Mouse (Mus musculus) neural tube, embryonic 15.5 days (tissue): Measurements from ENCODE around the gene Gal3st4. TPM values are rescaled to one million over a fixed set of nuclear protein-coding genes. Genes with fewer than 3 reads are reported as not detected.
"Not testable (repeated sequence)": the region's sequence is repeated elsewhere in the genome, so short reads cannot be mapped to it uniquely, and the experiment has no call there.

Source experiments
- ATAC-seq: fragments of 200-750 bp; cut with Nextera tagmentation; 2 replicates; pipeline ENCODE4 v1.8.0; 2017; ENCODE audit warnings: mild to moderate bottlenecking, moderate TSS enrichment, moderate library complexity; ENCODE audit not compliant: low FRiP score
- H3K27ac ChIP-seq: fragments of 300-500 bp; sonication (generic); replicated peaks from 2 replicates; pipeline ENCODE4 v1.5.1; 2015; ENCODE audit warnings: mild to moderate bottlenecking, inconsistent platforms
- H3K27me3 ChIP-seq: fragments of 300-500 bp; sonication (generic); replicated peaks from 2 replicates; pipeline ENCODE4 v1.6.1; 2015; ENCODE audit warnings: inconsistent platforms
- H3K36me3 ChIP-seq: fragments of 300-500 bp; sonication (generic); 2 replicates; pipeline ENCODE4 v1.6.1; 2015; ENCODE audit warnings: inconsistent platforms
- H3K4me1 ChIP-seq: fragments of 300-500 bp; sonication (generic); 2 replicates; pipeline ENCODE4 v1.6.1; 2015; ENCODE audit warnings: inconsistent platforms
- H3K4me2 ChIP-seq: fragments of 300-500 bp; sonication (generic); 2 replicates; pipeline ENCODE4 v1.6.1; 2015; ENCODE audit warnings: inconsistent platforms, mild to moderate bottlenecking, moderate library complexity
- H3K4me3 ChIP-seq: fragments of 300-500 bp; sonication (generic); replicated peaks from 2 replicates; pipeline ENCODE4 v1.5.1; 2015; ENCODE audit warnings: mild to moderate bottlenecking, inconsistent platforms
- H3K9ac ChIP-seq: fragments of 300-500 bp; sonication (generic); replicated peaks from 2 replicates; pipeline ENCODE4 v1.6.1; 2015; ENCODE audit warnings: mild to moderate bottlenecking, inconsistent platforms
- H3K9me3 ChIP-seq: fragments of 300-500 bp; sonication (generic); replicated peaks from 2 replicates; pipeline ENCODE4 v1.6.1; 2016; ENCODE audit warnings: inconsistent platforms
- WGBS: fragments of 180-500 bp; shearing (Covaris S2); methylation state at CpG from one replicate; pipeline ENCODE4 v1.1.7; 2015; ENCODE audit warnings: mixed read lengths; 5-methylcytosine and 5-hydroxymethylcytosine counted together
- polyA plus RNA-seq: library from polyadenylated mRNA; unstranded; fragments of >200 nt; fragmentation: Nextera tagmentation; extraction: Ambion mirVana; gene quantifications from 2 replicates; pipeline ENCODE4 v1.2.1, GENCODE M21; 2015

The Gal3st4 gene
- polyA plus RNA-seq, 1 experiment from 2014 or later: 3.6 TPM

DNA sequence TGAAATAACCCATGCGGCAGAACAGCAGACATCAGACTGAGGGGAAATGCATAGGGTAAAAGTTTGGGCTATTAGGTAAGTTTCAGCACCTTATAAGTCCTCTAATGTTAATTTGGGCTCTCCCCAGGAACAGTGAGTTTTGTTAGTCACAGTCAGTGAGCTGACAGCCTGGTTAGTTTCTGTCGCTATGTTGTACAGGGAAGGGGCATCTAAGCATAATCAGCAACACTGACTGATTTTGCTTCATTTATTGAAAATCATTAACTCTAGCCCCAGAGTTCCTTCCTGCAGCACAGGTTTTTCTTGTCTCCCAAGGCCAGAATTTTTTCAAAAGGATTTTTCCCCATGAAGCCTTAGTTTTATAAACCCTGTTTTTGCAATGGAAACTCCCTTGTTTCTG, 38.9 kb downstream of the Gal3st4 start:
- Histone ChIP-seq H3K36me3 (no peaks in the 10 kb centered on the region), H3K27ac (no peak overlapping the region), H3K4me3 (no peak overlapping the region), H3K4me2 (no peak overlapping the region), H3K9ac (no peak overlapping the region), H3K9me3 (no peaks in the 10 kb centered on the region), H3K4me1 (no peaks in the 10 kb centered on the region), H3K27me3 (no peaks in the 10 kb centered on the region)
- no peak for ATAC-seq
- 89% methylated on average over 2 of the region's 2 CpGs for WGBS

DNA sequence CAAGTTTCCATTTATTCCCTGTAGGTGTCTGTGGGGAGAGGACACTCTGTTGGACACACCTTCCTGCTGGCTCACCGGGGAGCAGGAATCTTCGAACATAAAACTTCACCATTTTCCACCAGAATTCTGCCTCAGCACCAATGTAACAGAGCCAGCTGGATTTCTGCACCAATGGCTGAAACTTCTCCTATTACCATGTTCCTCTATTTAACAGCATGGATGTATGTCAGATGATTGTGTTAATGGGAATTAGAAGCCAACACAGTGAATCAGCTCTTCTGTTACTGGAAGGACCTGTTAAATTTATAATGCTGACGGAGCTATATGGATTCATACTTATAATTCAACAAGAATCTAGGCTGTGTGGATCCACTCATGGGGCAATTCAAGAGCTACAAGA, 43.1 kb downstream of the Gal3st4 start:
- Histone ChIP-seq H3K36me3 (no peaks in the 10 kb centered on the region), H3K27me3 (no peaks in the 10 kb centered on the region), H3K4me2 (no peak overlapping the region), H3K9ac (no peak overlapping the region), H3K27ac (no peak overlapping the region), H3K4me1 (no peaks in the 10 kb centered on the region), H3K9me3 (no peaks in the 10 kb centered on the region), H3K4me3 (no peak overlapping the region)
- WGBS: 94% methylated on average over 3 of the region's 3 CpGs
- ATAC-seq: no peak

DNA sequence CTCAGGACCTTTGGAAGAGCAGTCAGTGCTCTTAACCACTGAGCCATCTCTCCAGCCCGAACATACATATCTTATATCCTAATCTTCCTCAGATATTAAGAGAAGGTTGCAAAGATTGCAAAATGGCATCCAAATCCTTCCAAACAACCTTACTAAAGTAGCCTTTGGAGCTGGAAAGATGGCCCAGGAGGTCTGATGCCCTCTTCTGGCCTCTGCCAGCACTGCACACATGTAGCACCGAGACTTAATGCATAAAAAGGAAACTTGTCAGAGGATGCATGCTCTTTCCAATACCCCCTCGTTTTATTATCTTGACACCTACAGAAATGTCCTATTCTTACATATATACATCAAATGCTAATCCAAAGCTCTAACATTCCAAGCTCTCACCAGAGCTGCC, 44.6 kb downstream of the Gal3st4 start:
- Histone ChIP-seq H3K4me1 (no peaks in the 10 kb centered on the region), H3K9ac (no peak overlapping the region), H3K27me3 (no peaks in the 10 kb centered on the region), H3K36me3 (no peaks in the 10 kb centered on the region), H3K4me2 (no peak overlapping the region), H3K27ac (no peak overlapping the region), H3K4me3 (no peak overlapping the region), H3K9me3 (no peaks in the 10 kb centered on the region)
- no peak for ATAC-seq
- 62% methylated on average over 3 of the region's 3 CpGs for WGBS

DNA sequence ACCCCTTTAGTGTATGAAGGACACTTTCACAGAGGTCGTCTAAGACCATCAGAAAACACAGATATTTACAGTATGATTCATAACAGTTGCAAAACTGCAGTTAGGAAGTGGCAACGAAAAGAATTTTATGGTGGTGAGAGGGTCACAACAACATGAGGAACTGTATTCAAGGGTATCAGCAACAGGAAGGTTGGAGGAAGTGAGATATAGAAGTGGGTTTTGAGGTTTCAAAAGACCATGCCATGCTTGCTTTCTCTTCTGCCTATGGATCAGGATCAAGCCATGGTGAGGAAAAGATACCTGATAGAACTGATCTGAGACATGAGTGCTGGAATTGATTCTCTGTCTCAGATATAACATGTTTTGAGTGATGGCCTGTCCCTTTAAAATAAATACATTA, 45.3 kb downstream of the Gal3st4 start:
- H3K36me3 ChIP-seq: no peaks in the 10 kb centered on the region
- H3K9ac ChIP-seq: no peak overlapping the region
- no peaks in the 10 kb centered on the region for H3K9me3 ChIP-seq
- H3K27me3 ChIP-seq: no peaks in the 10 kb centered on the region
- H3K4me2 ChIP-seq: no peak overlapping the region
- no peak overlapping the region for H3K27ac ChIP-seq
- H3K4me3 ChIP-seq: no peak overlapping the region
- no peaks in the 10 kb centered on the region for H3K4me1 ChIP-seq
- WGBS: 82% methylated on average over 2 of the region's 2 CpGs
- ATAC-seq: no peak

DNA sequence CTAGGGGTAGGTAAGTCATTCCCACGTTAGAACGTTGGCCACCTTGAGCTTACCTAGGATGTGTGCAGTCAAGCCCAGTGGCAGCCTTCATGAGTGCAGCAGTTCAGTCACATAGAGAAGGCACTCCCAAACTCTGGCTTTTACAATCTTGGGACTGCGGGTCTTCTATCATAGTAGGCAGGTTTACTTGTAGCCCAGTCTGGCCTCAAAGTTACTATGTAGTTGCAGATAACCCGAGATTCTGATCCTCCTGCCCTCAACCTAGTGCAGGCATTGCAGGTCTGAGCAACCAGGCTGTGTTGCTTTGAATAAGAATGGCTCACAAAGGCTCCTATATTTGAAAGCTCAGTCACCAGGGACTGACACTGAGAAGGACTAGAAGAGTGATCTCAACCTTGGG, 46.1 kb downstream of the Gal3st4 start:
- no peak overlapping the region for H3K9ac ChIP-seq

DNA sequence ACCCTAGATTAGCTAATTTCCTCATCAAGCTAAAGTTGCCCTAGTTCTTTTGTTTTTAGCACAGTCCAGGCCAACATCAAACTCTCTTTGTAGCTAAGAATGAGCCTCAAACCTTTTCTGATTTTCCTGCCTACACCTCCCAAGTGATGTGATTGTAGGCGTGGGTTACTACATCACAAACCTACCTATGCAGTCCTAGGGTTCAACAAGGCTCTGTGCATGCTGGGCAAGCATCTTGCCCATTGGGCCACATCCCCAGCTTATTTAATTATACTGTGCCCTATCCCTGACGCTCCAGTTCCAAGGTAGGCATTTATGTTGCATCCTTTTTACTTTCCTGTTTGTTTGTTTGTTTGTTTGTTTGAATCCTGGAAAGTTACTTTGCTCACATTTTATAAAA, 46.9 kb downstream of the Gal3st4 start, which contains the start of gene Nxpe5:
Gene Nxpe5 (plus strand): TSS at position 199 of the 400 bp plus-strand sequence.
- Histone ChIP-seq H3K4me1 (no peaks in the 10 kb centered on the region), H3K27me3 (no peaks in the 10 kb centered on the region), H3K36me3 (no peaks in the 10 kb centered on the region), H3K9ac (no peak within 1 kb of the TSS), H3K9me3 (no peaks in the 10 kb centered on the region), H3K27ac (no peak within 1 kb of the TSS), H3K4me2 (no peak within 1 kb of the TSS), H3K4me3 (no peak within 1 kb of the TSS)
- 52% methylated on average over 2 of the region's 2 CpGs for WGBS
- no peak for ATAC-seq

More for the DNA sequence above, 46.1 kb downstream of the Gal3st4 start:
- Histone ChIP-seq H3K4me1 (no peaks in the 10 kb centered on the region), H3K4me2 (no peak overlapping the region), H3K27me3 (no peaks in the 10 kb centered on the region), H3K4me3 (no peak overlapping the region), H3K27ac (no peak overlapping the region), H3K9me3 (no peaks in the 10 kb centered on the region), H3K36me3 (no peaks in the 10 kb centered on the region)
- ATAC-seq: no peak
- 83% methylated on average over 4 of the region's 4 CpGs for WGBS

DNA sequence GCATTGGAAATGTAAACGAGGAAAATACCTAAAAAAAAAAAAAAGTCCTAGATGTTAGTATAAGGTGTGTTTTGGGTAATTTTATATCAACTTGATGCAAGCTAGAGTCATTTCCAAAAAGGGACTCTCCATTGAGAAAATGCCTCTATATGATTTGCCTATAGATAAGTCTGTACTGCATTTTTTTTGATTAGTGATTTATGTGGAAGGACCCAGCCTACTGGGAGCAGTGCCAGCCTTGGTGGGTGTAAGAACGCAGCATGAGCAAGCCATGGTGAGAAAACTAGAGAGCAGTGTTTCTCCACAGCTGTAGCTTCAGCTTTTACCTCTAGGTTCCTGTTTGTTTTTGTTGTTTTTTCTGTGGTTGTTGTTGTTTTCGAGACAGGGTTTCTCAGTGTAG, 49.4 kb downstream of the Gal3st4 start:
- Histone ChIP-seq H3K9me3 (no peaks in the 10 kb centered on the region), H3K27ac (no peak overlapping the region), H3K36me3 (no peaks in the 10 kb centered on the region), H3K4me3 (no peak overlapping the region), H3K27me3 (no peaks in the 10 kb centered on the region), H3K4me2 (no peak overlapping the region), H3K9ac (no peak overlapping the region), H3K4me1 (no peaks in the 10 kb centered on the region)
- WGBS: 60% methylated on average over 3 of the region's 3 CpGs
- no peak for ATAC-seq

DNA sequence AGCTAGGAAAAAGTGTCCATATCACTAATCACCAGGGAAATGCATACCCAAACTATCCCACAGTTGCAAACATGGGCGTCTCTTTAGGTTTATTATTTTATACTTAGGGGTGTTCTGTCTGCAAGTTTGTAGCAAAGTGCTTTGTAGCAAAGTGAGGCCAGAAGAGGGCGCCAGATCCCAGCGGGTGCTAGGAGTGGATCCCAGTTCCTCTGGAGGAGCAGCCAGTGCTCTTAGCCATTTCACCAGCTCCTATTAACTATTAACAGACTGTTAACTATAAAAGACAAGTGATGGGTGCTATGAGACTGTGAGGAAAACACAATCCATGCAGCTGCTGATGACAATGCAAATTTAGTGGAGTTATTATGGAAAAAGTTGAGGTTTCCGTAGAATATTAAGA, 50.5 kb downstream of the Gal3st4 start:
- no peaks in the 10 kb centered on the region for H3K9me3 ChIP-seq
- no peaks in the 10 kb centered on the region for H3K36me3 ChIP-seq
- H3K27me3 ChIP-seq: no peaks in the 10 kb centered on the region
- H3K27ac ChIP-seq: no peak overlapping the region
- no peak for ATAC-seq
- no peak overlapping the region for H3K4me2 ChIP-seq
- WGBS: 24% methylated on average over 4 of the region's 4 CpGs
- H3K4me3 ChIP-seq: no peak overlapping the region
- no peaks in the 10 kb centered on the region for H3K4me1 ChIP-seq
- H3K9ac ChIP-seq: no peak overlapping the region

DNA sequence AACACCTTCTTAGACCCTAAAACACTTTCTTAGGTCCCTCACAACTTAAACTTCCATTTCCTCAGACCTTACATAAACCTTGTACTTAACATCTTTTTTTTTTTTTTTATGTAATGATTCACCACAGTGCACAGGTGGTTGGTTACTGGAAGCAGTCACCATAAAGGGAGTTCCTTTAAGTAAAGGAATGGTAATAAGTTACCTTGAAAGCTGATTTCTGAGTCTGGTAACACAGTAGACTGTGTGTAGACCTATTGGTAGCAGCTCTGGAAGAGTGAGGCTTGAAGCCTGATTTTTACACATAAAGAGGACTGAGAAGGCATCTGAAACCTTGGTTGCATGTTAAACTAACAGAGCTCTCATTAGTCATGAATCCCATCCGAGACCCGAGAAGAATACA, 52.8 kb downstream of the Gal3st4 start:
- Histone ChIP-seq H3K4me1 (no peaks in the 10 kb centered on the region), H3K9ac (no peak overlapping the region), H3K4me3 (no peak overlapping the region), H3K4me2 (no peak overlapping the region), H3K27me3 (no peaks in the 10 kb centered on the region), H3K27ac (no peak overlapping the region), H3K9me3 (no peaks in the 10 kb centered on the region), H3K36me3 (no peaks in the 10 kb centered on the region)
- no peak for ATAC-seq
- WGBS: 76% methylated on average over 2 of the region's 2 CpGs

DNA sequence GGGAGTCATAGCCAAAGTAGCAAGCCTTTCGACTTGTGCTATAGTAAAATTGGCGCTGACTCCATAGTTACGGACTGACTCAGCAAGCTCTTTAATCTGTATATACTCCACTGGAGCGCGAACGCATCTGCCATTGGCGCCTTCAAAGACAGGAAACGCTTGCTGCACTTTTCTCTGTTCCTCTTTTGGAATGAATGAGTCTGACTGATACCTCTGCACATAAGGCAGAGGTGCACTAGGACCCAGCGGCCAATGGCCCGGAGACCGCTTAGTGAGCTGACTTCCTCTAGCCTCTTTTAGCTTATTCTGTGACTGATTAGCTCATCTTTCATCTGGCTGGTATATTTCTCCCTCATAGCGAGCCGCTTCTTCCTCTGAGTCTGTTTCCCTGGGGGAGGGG, 56.0 kb downstream of the Gal3st4 start:
- 95% methylated on average over 13 of the region's 13 CpGs for WGBS
- H3K9me3 ChIP-seq, H3K9ac ChIP-seq, ATAC-seq, H3K36me3 ChIP-seq, H3K4me2 ChIP-seq, H3K4me1 ChIP-seq, H3K27ac ChIP-seq, H3K4me3 ChIP-seq, H3K27me3 ChIP-seq: not testable (repeated sequence)

Other genes starting within 250 kb of the Gal3st4 start
- gene Smok3c, start 219.6 kb downstream of the Gal3st4 start, polyA plus RNA-seq: not detected in 2 replicates
- 17.3 and 18.2 TPM in 2 replicates for gene Zkscan1, start 187.8 kb downstream of the Gal3st4 start, polyA plus RNA-seq
- gene Zscan21, start 155.9 kb downstream of the Gal3st4 start, polyA plus RNA-seq: 75.3 and 80.5 TPM in 2 replicates
- 22.0 and 24.9 TPM in 2 replicates for gene Zfp113, start 117.1 kb downstream of the Gal3st4 start, polyA plus RNA-seq
- 325 and 328 TPM in 2 replicates for gene Cops6, start 111.8 kb downstream of the Gal3st4 start, polyA plus RNA-seq
- 22.8 and 23.0 TPM in 2 replicates for gene Ap4m1, start 100.8 kb downstream of the Gal3st4 start, polyA plus RNA-seq
- 62.9 and 99.9 TPM in 2 replicates for gene Mcm7, start 100.4 kb downstream of the Gal3st4 start, polyA plus RNA-seq
- 62.5 and 70.0 TPM in 2 replicates for gene Taf6, start 85.4 kb downstream of the Gal3st4 start, polyA plus RNA-seq
- gene Cnpy4, start 85.4 kb downstream of the Gal3st4 start, polyA plus RNA-seq: 26.2 and 31.7 TPM in 2 replicates
- gene Mblac1, start 78.5 kb downstream of the Gal3st4 start, polyA plus RNA-seq: 13.4 and 14.8 TPM in 2 replicates
- gene Nxpe5, start 46.9 kb downstream of the Gal3st4 start, polyA plus RNA-seq: not detected in 2 replicates
- gene Lamtor4, start 17.4 kb downstream of the Gal3st4 start, polyA plus RNA-seq: 113 and 121 TPM in 2 replicates
- gene BC037034, start 8.8 kb downstream of the Gal3st4 start, polyA plus RNA-seq: 16.9 and 19.2 TPM in 2 replicates
- 0.04 and 0.27 TPM in 2 replicates for gene Gm43720, start 7.1 kb upstream of the Gal3st4 start, polyA plus RNA-seq
- gene Gpc2, start 7.2 kb upstream of the Gal3st4 start, polyA plus RNA-seq: 101 and 134 TPM in 2 replicates
- 10.1 and 12.5 TPM in 2 replicates for gene Stag3, start 7.4 kb upstream of the Gal3st4 start, polyA plus RNA-seq
- 0.40 TPM in 1 of 2 replicates, not detected in the other for gene Pvrig, start 69.1 kb upstream of the Gal3st4 start, polyA plus RNA-seq
- 50.8 and 58.1 TPM in 2 replicates for gene Zfp157, start 168.6 kb upstream of the Gal3st4 start, polyA plus RNA-seq